Mouse (Mus musculus) CD8-positive naive resting alpha-beta T cell, adult 2 months (primary cell): ENCODE measurements around the gene Bcas3.

Experiments used
- DNase-seq, 2 experiments: peaks; one replicate each; pipeline ENCODE4 v3.0.0; 2022; ENCODE audit warnings: low read depth in 2 of 2, low spot score in 2 of 2

Bcas3 gene

GRCm38 (mm10) chr11:85352539-85353380 lies at the start of gene Bcas3:
Gene Bcas3, plus strand, starts transcription at chr11:85353167.
- peak; percentile 97 to 98 for DNase-seq

DNA sequence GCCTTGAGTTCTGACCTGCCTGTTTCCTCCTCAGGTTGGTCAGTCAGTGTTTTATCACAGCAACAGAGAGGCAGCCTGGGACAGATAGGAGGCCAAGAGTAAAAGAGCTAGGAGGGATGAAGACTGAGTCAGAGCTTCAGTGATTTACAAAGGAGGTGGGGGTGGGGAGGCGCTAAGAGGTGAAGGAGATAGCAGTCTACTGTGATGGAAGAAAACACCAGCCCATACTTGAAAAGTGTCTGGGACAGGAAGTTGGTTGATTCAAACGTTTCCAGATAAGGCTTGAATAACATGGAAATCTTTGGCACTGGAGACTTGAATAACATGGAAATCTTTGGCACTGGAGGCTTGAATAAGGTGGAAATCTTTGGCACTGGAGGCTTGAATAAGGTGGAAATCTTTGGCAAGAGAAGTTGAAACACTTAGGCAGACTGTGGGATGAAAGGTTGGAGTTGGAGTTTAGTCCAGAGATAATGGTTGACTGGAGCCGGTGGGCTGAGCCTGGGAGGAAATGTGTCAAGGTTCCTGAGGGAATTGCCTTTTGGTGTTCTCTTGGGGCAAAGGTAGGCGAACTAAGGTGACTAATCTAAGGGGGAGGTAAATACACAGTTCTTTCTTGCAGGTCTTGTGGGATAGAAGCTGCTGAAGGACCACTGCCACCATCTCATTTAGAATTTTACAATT lies 46.2 kb upstream of the Bcas3 start:
- DNase-seq = no peak

- peak in 1 of 2 experiments; percentile 19 for DNase-seq
Measured at GRCm38 (mm10) chr11:85308799-85309198, 44.2 kb upstream of the Bcas3 start.

DNA sequence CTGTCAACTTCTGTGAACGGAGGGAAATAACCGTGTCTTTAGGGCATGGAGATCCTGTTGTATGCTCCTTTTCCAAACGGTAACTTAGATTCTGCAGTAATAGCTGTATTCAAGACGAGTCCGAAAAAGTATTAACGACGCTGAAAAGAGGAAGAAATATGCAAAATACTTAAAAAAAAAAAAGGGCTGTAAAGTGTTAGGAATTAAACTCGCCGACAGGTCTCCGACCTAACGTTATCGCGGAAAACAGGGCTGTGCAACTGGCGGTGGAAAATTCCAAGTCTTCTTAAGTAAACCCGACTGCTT lies 42.6 kb upstream of the Bcas3 start:
- no peak for DNase-seq

DNA sequence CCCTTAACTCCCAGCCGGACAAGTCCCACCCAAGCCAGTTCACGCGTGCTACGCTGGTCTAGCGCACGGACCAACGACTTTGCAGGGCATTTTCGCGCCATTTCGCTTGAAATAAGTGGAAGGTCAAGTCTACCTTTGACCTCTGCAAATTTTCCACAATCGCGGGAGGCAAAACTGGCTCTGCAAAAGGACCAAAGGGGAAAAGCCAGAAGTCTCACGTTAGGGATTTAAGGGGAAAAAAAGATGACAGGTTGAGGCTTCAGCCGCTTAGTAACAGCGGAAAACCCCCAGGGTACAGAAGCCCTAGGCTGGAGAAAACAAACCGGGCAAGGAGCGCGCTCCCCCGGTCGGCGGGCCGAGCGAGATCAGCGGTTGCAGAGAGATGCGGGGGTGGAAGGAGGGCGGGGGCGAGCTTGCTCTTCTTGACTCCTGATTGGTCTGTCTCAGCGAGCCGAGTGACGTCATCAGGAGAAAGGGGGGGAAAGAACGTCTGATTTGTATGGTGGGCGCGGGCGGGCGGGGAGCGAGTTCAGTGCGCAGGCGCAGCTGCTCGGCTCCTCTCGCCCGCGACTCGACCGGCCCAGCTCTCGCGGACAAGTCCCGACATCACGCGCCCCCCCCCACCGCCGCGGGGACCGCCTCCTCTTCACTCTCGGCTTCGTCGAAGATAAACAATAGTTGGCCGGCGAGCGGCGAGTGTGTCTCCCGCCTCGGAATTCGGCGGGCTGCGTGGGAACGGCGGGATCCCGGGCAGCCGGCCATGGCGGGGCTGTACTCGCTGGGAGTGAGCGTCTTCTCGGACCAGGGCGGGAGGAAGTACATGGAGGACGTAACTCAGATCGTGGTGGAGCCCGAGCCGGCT lies 42.0 kb upstream of the Bcas3 start, which contains the start of gene Ppm1d:
Ppm1d (plus strand) TSS at position 532 of the 862 bp plus-strand sequence.
- peak; percentile 97 for DNase-seq

GRCm38 (mm10) chr11:85311645-85312490 lies 41.1 kb upstream of the Bcas3 start:
- peak; percentile 32 to 55 for DNase-seq

DNA sequence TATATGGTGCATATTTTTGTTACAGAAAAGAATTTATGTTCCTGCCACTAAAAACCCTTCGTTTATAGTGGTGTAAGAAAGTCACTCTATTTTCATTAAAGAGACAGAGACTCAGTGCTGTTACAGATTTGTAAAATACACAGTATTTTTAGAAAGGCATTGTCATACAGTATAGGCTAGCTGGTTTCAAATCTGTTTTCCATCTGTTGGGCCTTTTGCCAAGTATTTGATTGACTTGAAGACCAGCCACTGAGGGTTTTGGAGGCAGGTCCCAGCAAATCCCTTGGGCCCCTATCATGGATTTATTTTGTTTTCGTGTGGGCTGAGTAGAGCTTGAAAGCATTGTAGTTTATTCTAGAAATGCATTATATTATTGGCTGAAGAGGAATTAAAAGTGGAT lies 40.1 kb upstream of the Bcas3 start:
- DNase-seq = no peak

- no peak for DNase-seq
Measured at GRCm38 (mm10) chr11:85313361-85313760, 39.6 kb upstream of the Bcas3 start.

DNA sequence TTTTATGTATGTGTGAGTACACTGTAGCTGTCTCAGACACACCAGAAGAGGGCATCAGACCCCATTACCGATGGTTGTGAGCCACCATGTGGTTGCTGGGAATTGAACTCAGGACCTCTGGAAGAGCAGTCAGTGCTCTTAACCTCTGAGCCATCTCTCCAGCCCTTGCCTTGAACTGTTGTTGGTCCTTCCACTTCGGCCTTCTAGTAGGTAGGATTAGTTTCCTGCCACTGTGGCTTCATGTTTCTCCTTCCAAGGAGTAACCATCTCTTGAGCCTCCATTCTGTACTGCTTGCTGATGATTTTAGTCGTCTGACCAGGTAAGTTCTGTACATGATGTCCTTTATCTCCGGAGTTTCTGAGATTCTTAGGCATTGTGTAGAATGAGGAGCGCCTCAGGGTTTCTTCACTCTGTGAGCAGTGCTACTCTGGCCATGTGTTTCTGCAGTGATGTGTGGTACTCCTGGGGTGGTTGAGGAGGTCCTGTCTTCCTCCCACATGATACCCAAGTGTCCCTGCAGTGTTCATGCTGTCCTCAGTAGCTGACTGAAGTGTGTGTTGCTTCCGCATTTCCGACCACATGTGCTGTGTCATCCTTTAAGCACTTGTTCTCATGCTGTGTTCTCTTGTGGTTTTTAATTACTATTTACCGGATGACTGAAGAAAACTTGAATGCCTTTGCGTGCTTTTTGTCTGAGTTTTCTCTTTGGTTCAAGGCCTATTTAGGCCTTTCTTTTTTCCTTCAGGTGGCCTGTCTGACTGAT lies 29.2 kb upstream of the Bcas3 start:
- peak in 1 of 2 experiments; percentile 11 for DNase-seq

DNA sequence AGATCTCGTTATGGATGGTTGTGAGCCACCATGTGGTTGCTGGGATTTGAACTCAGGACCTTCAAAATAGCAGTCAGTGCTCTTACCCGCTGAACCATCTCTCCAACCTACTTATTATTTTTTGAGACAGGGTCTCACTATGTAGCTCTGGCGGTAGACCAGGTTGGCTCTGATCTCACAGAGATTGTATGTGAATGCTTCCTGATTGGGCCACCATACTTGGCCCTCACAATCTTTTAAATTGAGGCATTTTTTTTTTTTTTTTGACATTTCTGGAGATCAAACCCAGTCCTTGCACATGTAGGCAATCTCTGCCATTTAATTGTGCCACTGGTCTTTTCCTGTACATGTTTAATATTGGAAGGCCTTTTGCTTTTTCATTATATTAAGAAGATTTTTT lies 24.2 kb upstream of the Bcas3 start:
- no peak for DNase-seq

GRCm38 (mm10) chr11:85329167-85329894 lies 23.6 kb upstream of the Bcas3 start:
- DNase-seq = no peak

GRCm38 (mm10) chr11:85334778-85335177 lies 18.2 kb upstream of the Bcas3 start:
- DNase-seq = peak in 1 of 2 experiments; percentile 31

- DNase-seq = no peak
Measured at GRCm38 (mm10) chr11:85339173-85339831, 13.7 kb upstream of the Bcas3 start.

DNA sequence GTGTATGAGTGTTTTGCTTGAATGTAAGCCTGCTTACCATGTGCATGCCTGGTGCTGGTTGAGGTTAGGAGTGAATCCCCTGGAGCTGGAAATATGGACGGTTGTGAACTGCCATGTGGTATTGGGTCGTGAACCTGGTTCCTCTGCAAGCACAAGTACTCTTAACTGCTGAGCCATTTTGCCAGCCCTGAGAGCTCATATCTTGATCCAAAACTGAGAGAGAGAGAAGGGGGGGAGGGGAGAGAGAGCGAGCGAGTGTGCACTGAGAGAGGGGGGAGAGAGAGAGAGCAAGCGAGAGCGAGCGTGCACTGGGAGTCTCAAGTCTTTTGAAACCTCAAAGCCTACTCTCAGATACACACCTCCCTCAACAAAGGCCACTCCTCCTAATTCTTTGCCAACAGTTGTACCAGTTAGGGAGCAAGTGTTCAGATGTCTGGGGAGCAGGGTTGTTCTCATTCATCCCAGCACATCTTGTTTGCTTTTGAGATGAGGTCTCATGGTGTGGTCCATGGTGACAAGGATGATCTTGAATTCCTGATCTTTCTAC lies 12.8 kb upstream of the Bcas3 start:
- no peak for DNase-seq

GRCm38 (mm10) chr11:85353819-85354218 lies 852 bp downstream of the Bcas3 start:
- DNase-seq = no peak

DNA sequence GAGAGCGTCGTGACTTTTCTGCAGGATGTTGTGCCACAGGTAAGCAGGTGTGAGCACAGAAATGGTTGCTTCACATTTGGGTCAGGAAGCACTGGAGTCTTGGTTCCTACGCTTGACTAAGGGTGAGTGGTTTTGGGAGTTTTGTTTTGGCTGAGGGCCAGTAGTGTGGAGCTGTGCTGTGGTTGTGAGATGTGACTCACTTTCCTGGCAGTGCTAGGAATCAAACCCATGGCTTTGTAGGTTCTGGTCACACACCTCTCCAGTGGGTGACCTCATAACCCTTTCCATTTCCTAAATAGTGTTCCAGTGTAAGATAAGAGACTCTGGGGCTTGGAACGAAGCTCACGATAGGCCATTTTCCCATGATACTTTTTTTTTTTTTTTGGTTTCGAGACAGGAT lies 6.7 kb downstream of the Bcas3 start:
- no peak for DNase-seq

- no peak for DNase-seq
Measured at GRCm38 (mm10) chr11:85361621-85362020, 8.7 kb downstream of the Bcas3 start.

DNA sequence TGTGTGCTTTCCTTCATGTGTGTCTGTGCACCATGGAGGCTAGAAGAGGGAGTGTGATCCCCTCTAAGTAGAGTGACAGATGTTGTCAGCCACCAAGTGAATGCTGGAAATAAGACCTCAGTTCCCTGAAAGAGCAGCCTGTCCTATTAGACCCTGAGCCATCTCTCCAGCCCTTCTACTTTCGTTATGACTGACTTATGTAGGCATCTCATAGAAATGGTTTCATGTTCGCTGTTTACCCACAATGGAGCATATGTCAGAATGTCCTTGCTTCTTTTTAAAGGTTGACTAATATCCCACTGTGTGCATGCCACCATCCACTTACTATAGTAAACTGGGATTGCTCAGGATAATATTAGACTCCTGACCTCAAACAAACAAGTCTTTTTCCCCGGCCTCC lies 13.2 kb downstream of the Bcas3 start:
- DNase-seq = no peak
